Mouse (Mus musculus): Measurements from ENCODE around the gene Ccdc88c.

Gene Ccdc88c

GRCm38 (mm10) chr12:100966253-100966652 lies 62.6 kb downstream of the Ccdc88c start:
- DNase-seq (ENCODE audit: low spot score in 2 of 2) = no peak

GRCm38 (mm10) chr12:100965298-100965697 lies 63.6 kb downstream of the Ccdc88c start:
- no peak for DNase-seq (ENCODE audit: low spot score in 2 of 2)

- DNase-seq (ENCODE audit: low spot score in 2 of 2) = no peak
Observed at GRCm38 (mm10) chr12:100958621-100959592, 69.9 kb downstream of the Ccdc88c start.

- DNase-seq (ENCODE audit: low spot score in 2 of 2) = peak; percentile 77 to 80
Observed at GRCm38 (mm10) chr12:100958006-100958405, 70.8 kb downstream of the Ccdc88c start.

- no peak for DNase-seq (ENCODE audit: low spot score in 2 of 2)
Observed at GRCm38 (mm10) chr12:100957257-100957656, 71.6 kb downstream of the Ccdc88c start.

- DNase-seq (ENCODE audit: low spot score in 2 of 2) = no peak
Observed at GRCm38 (mm10) chr12:100956825-100957224, 72.0 kb downstream of the Ccdc88c start.

GRCm38 (mm10) chr12:100956028-100956427 lies 72.8 kb downstream of the Ccdc88c start:
- DNase-seq (ENCODE audit: low spot score in 2 of 2) = no peak

- no peak for DNase-seq (ENCODE audit: low spot score in 2 of 2)
Observed at GRCm38 (mm10) chr12:100953926-100954325, 74.9 kb downstream of the Ccdc88c start.

GRCm38 (mm10) chr12:100952193-100952931 lies 76.5 kb downstream of the Ccdc88c start:
- peak; percentile 86 to 88 for DNase-seq (ENCODE audit: low spot score in 2 of 2)

GRCm38 (mm10) chr12:100949146-100949545 lies 79.7 kb downstream of the Ccdc88c start:
- DNase-seq (ENCODE audit: low spot score in 2 of 2) = no peak

- DNase-seq (ENCODE audit: low spot score in 2 of 2) = no peak
Observed at GRCm38 (mm10) chr12:100948021-100948420, 80.8 kb downstream of the Ccdc88c start.

- no peak for DNase-seq (ENCODE audit: low spot score in 2 of 2)
Observed at GRCm38 (mm10) chr12:100945948-100946347, 82.9 kb downstream of the Ccdc88c start.

GRCm38 (mm10) chr12:100945501-100945900 lies 83.4 kb downstream of the Ccdc88c start:
- no peak for DNase-seq (ENCODE audit: low spot score in 2 of 2)

- DNase-seq (ENCODE audit: low spot score in 2 of 2) = no peak
Observed at GRCm38 (mm10) chr12:100944921-100945336, 83.9 kb downstream of the Ccdc88c start.

GRCm38 (mm10) chr12:100943146-100943545 lies 85.7 kb downstream of the Ccdc88c start:
- DNase-seq (ENCODE audit: low spot score in 2 of 2) = no peak

GRCm38 (mm10) chr12:100941361-100941760 lies 87.5 kb downstream of the Ccdc88c start:
- DNase-seq (ENCODE audit: low spot score in 2 of 2) = no peak

- no peak for DNase-seq (ENCODE audit: low spot score in 2 of 2)
Observed at GRCm38 (mm10) chr12:100937441-100938360, 91.2 kb downstream of the Ccdc88c start.

- DNase-seq (ENCODE audit: low spot score in 2 of 2) = no peak
Observed at GRCm38 (mm10) chr12:100936737-100937136, 92.1 kb downstream of the Ccdc88c start.

- DNase-seq (ENCODE audit: low spot score in 2 of 2) = peak; percentile 70 to 85
Observed at GRCm38 (mm10) chr12:100936116-100936515, 92.7 kb downstream of the Ccdc88c start.

GRCm38 (mm10) chr12:100934796-100935195 lies 94.1 kb downstream of the Ccdc88c start:
- DNase-seq (ENCODE audit: low spot score in 2 of 2) = no peak

GRCm38 (mm10) chr12:100931653-100932052 lies 97.2 kb downstream of the Ccdc88c start:
- no peak for DNase-seq (ENCODE audit: low spot score in 2 of 2)

Data from right cerebral cortex, postnatal 10 days (tissue).